Mouse (Mus musculus): ENCODE data around the gene Ankrd53.
"Not testable (repeated sequence)": the region's sequence is repeated elsewhere in the genome, so short reads cannot be mapped to it uniquely, and the experiment has no call there.

Gene Ankrd53

DNA sequence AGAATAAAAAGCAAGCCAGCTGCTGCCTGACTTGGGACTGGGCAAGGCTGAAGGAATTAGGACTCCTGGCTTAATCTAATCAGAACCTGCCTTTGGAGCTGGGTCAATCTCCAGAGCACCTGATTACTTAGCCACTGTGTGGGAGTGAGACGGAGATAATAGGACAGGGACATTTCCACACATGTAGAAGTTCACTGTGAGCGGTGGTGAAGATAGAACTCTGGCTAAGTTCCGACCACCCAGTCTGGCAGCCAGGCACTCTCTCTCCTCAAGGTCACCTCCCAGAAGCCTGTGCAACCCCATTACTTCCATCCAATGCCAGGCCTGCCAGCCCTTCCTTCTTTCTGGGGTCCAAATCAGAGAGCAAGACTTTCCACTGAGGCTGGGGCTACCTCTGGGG lies 4.5 kb downstream of the Ankrd53 start:
- no peak for DNase-seq (ENCODE audit: low read depth)

DNA sequence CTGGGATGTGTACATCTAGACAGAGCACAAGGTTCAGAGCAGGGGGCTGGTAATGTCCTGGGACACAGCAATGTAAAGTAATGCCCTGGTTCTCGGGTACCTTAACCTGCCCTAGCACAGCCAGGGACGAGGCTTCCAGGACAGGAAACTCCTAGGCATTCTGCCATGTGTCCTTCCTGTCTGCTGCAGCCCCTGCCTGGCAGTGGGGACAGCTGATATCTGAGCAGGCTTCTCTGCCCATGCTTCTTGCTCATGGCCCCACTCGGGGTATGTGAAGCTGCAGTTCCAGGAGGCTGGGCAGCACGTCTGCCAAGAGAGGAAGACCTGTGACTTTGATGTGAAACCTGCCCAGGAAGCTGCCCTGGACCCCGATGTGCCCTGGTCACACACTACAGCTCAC lies 6.0 kb downstream of the Ankrd53 start:
- no peak for DNase-seq (ENCODE audit: low read depth)

DNA sequence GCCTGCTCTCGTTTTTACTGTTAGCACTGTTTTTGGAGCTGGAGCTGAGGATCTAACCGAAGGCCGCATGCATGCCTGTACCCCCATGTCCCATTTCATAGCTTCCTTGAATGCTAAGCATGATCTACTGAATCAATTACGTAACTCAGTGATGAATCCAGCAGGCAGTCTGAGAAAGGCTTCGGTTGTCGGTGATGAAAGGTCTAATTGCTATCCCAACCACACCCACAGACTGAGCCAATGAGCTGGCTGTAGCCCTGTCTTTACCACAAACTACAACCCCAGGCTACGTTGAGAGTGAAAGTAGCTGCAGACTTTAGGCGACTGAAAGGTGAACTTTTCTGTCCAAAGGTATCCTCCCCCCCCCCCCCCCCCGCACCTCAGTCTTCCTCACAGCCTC lies 11.7 kb downstream of the Ankrd53 start:
- no peak for DNase-seq (ENCODE audit: low read depth)

DNA sequence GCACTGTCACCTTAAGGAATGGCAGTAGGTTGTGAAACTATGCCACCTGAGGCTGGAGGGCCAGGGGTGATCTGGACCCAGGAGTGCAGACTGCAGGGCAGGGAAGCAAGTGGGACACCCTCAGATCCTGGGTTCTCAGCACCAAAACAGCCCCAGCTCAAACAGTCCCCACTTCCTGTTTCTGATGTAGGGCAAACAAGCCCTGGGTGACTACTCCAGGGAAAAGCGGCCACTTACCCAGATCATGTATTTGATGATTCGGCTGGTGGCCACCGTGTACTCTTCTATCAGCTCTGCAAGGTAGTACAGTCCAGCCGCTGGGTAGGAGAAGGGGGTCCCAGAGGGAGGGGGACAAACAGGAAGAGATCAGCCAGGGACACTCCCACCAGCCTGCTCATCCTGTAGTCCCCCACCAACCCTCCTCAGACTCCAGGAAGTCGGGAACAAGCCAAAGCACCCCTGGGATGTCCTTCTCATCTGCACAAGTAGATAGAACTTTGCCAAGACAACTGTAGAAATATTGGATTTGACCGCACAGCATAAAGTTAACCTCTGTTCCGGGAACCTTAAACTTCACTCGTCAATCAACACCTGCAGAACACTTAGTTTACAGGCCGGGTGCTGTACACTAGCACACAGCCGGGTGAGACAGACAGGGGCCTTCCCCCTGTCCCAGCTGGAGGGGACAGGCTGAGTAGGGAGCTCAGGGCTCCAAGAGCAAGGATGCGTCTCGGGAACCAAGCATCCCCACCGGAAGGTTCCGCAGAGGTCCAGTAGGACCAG lies 12.5 kb downstream of the Ankrd53 start:
- no peak for DNase-seq (ENCODE audit: low read depth)

DNA sequence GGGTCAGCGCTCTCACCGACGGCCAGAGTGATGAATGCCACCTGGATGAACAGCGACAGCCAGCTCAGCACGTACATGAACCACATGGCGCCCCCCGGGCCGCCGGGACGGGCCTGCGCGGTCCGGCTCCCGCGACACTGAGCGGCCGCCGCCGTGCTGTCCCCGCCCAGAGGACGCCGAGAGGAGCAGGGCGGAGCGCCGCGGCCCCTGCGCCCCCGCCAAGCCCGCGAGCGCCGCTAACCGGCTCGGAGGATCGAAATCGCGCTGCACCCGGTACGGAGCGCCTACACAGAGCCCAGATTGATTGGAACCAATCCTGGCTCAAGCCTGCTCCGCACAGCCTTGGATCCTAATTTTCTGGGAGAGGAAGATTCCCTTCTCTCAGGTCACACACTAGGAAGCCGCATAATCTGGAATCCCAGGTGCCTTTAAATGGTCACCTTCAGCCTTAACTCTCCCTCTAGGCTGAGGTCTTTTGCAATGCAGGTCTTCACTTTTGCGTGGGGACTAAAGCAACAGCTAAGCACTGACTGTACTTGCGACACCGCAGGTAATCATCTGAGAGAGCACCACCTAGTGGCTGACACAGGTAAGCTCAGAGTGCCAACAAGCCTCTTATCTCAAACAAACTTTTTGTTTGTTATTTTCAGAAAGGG lies 13.3 kb downstream of the Ankrd53 start, which contains the start of gene Tex261:
Tex261 (minus strand) TSS at position 176 of the 656 bp plus-strand sequence.
- peak; percentile 74 for DNase-seq (ENCODE audit: low read depth)

DNA sequence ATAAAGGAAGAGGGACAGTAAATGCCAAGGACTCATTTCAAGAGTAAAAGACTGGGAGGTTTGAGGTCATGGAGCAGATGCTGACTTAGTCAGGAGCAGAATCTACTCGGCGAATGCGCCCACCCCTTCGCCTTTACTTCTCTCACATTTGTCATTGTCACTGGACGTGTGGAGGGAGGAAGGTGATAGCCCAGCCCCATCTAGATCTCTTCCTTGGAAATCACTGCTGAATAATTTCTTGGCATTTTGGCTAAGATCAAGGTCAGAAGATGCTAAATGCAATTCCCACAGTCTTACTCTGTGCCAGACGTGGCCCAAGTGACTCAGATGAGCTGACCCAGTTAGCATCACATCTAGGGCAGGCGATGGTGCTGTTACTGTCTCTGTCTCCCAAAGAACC lies 15.9 kb downstream of the Ankrd53 start:
- no peak for DNase-seq (ENCODE audit: low read depth)

DNA sequence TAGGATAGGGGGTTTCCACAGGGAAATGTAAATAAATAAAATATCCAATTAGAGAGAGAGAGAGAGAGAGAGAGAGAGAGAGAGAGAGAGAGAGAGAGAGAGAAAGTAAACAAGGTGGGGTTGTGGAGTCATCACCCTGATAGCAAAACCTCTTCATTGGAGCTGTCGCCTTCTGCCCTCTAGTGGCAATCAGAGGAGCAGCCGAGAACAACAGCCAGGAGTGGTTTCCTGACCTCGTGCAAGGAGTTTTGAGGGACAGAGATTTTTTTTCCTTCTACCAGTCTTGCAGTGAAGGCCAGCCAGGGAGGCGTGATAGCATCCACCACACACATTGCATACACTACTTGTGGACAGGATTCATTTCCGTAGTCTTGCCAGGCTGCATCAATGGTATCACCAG lies 16.6 kb downstream of the Ankrd53 start:
- no peak for DNase-seq (ENCODE audit: low read depth)

DNA sequence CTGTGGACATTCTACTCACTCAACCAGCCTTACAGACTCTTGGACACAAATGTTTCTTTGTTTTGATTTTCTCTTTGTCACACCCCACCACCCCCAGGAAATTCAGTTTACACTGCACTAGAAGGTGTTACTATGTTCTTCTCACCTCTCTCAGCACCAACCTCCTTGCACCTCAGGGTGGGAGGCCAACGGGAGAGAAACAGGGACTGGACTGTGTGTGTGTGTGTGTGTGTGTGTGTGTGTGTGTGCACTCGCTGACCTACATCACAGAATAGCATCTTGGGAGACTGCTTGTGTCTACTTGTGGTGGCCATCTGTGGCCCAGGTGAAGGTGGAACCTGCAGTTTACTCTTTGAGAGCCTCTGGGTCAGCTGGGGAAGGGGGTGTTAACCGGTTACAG lies 24.0 kb downstream of the Ankrd53 start:
- no peak for DNase-seq (ENCODE audit: low read depth)

DNA sequence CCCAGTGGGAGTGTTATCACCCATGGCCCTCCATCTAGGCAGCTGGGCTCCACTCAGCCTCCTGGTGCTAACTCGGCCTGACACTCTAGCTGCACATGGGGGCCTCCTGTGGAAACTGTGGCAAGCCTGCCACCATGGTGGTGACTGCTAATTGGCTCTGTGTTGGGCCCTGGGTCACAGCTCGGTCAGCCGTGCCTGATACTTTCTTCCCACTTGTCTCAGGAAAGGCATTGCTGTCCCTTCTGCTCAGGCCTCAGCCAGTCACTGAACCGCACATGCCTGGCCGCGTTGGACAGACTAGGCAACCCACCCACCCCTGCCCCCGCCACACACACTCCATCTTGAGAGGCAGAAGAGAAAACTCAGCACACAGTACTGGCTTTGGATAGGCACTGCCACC lies 26.1 kb downstream of the Ankrd53 start:
- no peak for DNase-seq (ENCODE audit: low read depth)

DNA sequence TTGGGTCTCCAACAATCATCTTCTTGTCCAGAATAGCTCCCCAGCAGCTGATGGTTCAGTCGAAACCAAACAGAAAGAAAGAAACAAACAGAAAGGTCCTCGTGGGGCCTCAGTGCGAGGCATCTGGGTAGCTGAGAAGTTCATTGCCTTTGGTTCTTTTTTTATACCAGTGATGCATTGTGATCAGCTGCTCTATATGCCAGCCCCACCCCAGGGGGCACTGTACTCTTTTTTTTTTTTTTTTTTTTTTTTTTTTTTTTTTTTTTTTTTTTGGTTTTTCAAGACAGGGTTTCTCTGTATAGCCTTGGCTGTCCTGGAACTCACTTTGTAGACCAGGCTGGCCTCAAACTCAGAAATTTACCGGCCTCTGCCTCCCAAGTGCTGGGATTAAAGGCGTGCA lies 28.1 kb downstream of the Ankrd53 start:
- DNase-seq (ENCODE audit: low read depth), result not testable (repeated sequence)

DNA sequence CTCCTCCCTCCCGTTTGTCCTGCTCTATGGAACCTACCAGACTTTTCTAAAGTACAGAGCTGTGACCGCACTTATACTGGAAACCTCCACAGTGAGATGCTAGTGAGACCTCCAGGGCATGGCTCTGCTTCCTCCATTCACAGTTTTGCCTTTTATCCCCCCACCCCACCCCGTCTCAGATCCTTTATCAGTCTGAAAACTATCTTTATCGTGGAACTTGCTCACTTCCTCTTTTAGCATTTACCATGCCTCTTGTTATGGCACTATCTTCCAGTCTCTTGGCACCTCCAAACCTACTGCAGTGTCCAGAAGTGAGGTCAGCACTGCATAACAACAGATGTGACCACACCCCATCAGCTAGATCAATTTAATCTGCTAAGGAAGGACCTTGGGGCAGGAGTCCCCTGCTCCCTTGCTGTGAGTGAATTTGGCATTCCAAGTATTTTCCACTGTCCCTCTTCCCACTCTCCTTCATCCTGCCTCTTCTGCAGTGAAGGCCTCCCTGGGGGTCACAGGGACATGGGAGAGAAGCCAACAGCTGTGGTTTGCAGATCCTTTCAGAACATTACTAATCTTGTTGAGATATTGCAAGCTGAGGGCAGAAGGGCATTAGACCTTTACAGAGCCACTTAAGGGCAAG lies 28.9 kb downstream of the Ankrd53 start:
- DNase-seq (ENCODE audit: low read depth), result no peak

DNA sequence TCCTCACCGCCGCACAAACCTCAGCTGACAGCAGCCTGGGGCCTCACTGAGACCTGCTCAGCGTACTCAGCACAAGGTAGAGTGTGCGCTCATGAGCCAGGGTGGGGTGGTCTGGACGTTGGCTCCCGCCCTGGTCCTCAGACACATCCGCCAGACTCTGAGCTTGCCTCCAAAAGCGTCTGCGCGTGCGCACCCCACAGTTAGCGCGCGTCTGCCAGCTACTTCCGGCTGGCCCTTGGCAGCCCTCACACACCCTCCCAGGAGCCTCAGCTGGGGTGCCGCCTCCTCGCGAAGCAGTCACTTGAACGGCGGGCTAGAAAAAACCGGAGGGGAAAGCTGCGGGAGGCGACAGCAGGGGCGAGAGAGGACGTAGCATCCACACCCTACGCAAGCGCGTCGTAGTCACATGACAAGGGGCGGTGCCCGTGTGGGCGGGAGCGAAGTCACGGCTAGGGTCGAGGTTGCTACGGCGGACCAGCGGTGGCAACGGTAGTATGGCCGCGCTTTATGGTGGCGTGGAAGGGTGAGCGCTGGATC lies 32.4 kb downstream of the Ankrd53 start, which contains the start of gene Nagk:
Nagk (plus strand) TSS at position 223 of the 537 bp plus-strand sequence.
- DNase-seq (ENCODE audit: low read depth), result peak; percentile 79

DNA sequence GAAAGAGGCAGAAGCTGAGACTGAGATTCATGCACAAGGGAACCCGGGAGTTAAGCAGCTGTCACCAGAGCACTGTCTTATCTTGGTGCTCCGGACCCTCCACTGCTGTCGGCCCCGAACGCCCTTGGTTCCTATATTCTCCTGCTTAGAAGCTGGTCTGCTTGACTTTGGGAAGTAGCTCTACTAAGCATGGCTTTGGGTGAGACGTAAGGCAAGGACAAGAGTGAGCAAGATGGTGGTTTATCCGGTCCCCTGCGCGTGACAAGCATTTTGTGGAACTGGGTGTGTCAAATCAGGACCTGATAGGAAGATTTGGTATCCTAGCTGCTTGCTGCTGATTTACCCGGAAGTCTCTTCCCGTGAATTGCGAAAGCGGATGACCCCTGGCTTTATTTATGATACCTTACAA lies 33.1 kb downstream of the Ankrd53 start:
- no peak for DNase-seq (ENCODE audit: low read depth)

DNA sequence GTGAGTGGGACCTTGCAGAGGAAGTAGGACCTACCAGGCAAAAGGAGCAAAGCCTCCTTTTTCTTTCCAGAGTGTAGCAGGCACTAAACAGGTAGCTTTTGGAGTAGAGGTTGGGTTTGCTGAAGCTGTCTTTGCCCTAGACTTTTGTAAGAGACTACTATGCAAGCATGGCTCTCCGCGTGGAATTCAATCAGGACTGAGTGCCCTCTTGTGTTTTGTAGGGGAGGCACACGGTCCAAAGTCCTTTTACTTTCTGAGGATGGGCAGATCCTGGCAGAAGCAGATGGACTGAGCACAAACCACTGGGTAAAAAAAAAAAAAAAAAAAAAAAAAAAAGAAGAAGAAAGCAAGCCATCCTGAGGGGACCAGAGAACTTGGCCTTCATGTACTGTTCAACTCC lies 34.2 kb downstream of the Ankrd53 start:
- DNase-seq (ENCODE audit: low read depth), result no peak

DNA sequence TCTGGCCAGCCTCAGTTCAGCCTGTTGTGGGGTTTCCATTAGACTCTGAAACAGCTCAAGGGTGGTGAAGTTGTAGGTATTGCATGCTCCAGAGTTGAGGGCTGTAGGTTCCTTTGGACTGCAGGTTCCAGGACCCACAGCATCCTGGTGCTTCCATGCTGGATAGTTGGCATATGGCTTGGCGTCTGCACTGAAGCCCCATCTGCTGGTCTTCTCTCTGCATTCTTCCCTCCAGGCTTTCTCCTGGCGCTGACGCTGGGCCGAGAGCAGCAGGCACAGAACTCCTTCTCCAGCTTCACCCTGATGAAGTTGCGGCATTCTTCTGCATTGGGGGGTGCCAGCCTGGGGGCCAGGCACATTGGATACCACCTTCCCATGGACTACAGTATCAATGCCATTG lies 39.6 kb downstream of the Ankrd53 start:
- DNase-seq (ENCODE audit: low read depth), result no peak

DNA sequence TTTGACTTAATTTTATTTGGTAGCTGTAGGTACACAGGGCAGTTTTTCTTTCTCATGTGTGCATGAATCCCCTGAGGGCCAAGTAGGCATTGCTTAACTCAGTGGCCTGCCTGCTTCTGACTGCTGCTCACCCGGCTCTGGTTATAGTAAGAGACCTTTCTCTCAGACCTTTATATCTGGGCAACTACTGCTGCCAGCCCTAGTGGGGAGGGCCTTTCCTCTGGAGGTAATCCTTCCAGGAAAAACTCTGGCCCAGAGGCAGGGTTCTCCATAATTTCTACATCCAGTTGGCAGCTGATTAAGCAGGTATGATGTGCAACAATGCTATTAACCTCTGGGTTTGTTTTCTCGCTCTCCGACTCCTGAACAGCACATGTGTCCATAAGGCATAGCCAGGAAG lies 40.4 kb downstream of the Ankrd53 start:
- no peak for DNase-seq (ENCODE audit: low read depth)

DNA sequence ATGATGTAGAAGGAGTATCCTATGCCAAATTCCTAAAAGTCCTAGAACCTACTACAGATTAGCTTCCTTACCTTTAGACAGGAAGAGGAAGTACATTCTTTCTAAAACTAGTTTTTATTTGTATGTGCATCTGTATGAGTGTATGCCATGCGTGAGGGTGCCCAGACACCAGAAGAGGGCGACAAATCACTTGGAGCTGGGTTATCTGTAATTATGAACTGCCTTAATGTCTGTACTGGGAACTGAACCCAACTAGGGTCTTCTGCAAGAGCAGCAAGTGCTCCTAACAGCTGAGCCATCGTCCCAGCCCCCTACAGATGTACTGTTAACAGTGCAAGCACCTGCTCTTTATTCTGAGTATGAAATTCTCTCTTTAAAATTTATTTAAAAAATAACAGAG lies 53.4 kb downstream of the Ankrd53 start:
- no peak for DNase-seq (ENCODE audit: low read depth)
